Mouse (Mus musculus) limb, embryonic 14.5 days (tissue): ENCODE results near the gene Cep112. TPM values are rescaled to one million over a fixed set of nuclear protein-coding genes. Genes with fewer than 3 reads are reported as not detected.

Experiments used
- ATAC-seq: fragments of 200-750 bp; cut with Nextera tagmentation; 2 replicates; pipeline ENCODE4 v1.8.0; 2017; ENCODE audit warnings: low read depth, moderate number of reproducible peaks, moderate TSS enrichment; ENCODE audit not compliant: low FRiP score
- DNase-seq: peaks from one replicate; pipeline ENCODE4 v3.0.0-alpha.2; 2015; ENCODE audit warnings: low spot score
- H3K27ac ChIP-seq: fragments of 300-500 bp; sonication (generic); replicated peaks from 2 replicates; pipeline ENCODE4 v1.5.1; 2014; ENCODE audit warnings: low read depth, mild to moderate bottlenecking, low read length, moderate library complexity, mixed read lengths
- H3K27me3 ChIP-seq: fragments of 300-500 bp; sonication (generic); 2 replicates; pipeline ENCODE4 v1.6.1; 2014; ENCODE audit warnings: low read length, mixed read lengths; ENCODE audit not compliant: control insufficient read depth, insufficient read depth
- H3K36me3 ChIP-seq: fragments of 300-500 bp; sonication (generic); 2 replicates; pipeline ENCODE4 v1.6.1; 2014; ENCODE audit warnings: mild to moderate bottlenecking, low read length, moderate library complexity, mixed read lengths; ENCODE audit not compliant: control insufficient read depth, insufficient read depth
- H3K4me1 ChIP-seq: fragments of 300-500 bp; sonication (generic); 2 replicates; pipeline ENCODE4 v1.6.1; 2014; ENCODE audit warnings: antibody characterized with exemption, low read length, mixed read lengths; ENCODE audit not compliant: control insufficient read depth, insufficient read depth
- H3K4me2 ChIP-seq: fragments of 300-500 bp; sonication (generic); replicated peaks from 2 replicates; pipeline ENCODE4 v1.6.1; 2014; ENCODE audit warnings: low read depth, mild to moderate bottlenecking, low read length, moderate library complexity; ENCODE audit not compliant: severe bottlenecking
- H3K4me3 ChIP-seq: fragments of 300-500 bp; sonication (generic); replicated peaks from 2 replicates; pipeline ENCODE4 v1.5.1; 2014; ENCODE audit warnings: low read length
- H3K9ac ChIP-seq: fragments of 300-500 bp; sonication (generic); 2 replicates; pipeline ENCODE4 v1.6.1; 2014; ENCODE audit warnings: mild to moderate bottlenecking, low read depth, low read length, moderate library complexity; ENCODE audit not compliant: severe bottlenecking
- H3K9me3 ChIP-seq: fragments of 300-500 bp; sonication (generic); 2 replicates; pipeline ENCODE4 v1.6.1; 2016; ENCODE audit warnings: low read length; ENCODE audit not compliant: control insufficient read depth
- POLR2A ChIP-seq: fragments of 200-500 bp; IDR thresholded peaks from 2 replicates; pipeline ENCODE4 v1.8.0; 2012; ENCODE audit warnings: inconsistent platforms, mild to moderate bottlenecking, moderate library complexity, borderline replicate concordance; ENCODE audit not compliant: insufficient read depth, insufficient read length; ENCODE audit errors: extremely low read depth
- WGBS: fragments of 180-500 bp; shearing (Covaris S2); extraction: QIAGEN DNeasy Blood & Tissue Kit; methylation state at CpG from one replicate; pipeline ENCODE4 v1.1.7; 2014; 5-methylcytosine and 5-hydroxymethylcytosine counted together
- polyA plus RNA-seq, 2 experiments: library from polyadenylated mRNA; depleted of rRNA in 1 of 2; stranded (reverse) in 1 of 2; unstranded in 1 of 2; fragments of >200 nt; fragmentation: Nextera tagmentation in 1 of 2; extraction: Ambion mirVana in 1 of 2; gene quantifications; 2 replicates each; pipeline versions ENCODE4 v1.2.1 to v1.2.3; 2012 to 2014

Cep112 gene
- polyA plus RNA-seq, 2 experiments, result 9.0 to 17.3 TPM

- Histone ChIP-seq H3K9ac (no peak overlapping the region), H3K4me2 (no peak overlapping the region), H3K4me1 (no peaks in the 10 kb centered on the region; the same call in 1 of the 2 replicates), H3K9me3 (no peaks in the 10 kb centered on the region), H3K27ac (no peak overlapping the region), H3K36me3 (no peaks in the 10 kb centered on the region), H3K27me3 (no peaks in the 10 kb centered on the region), H3K4me3 (no peak overlapping the region)
- no peak for TF ChIP-seq POLR2A
- 53% methylated on average over 2 of the region's 2 CpGs for WGBS
- DNase-seq, result no peak
- ATAC-seq, result no peak
Measured at GRCm38 (mm10) chr11:108842765-108843164, 417.8 kb downstream of the Cep112 start.

DNA sequence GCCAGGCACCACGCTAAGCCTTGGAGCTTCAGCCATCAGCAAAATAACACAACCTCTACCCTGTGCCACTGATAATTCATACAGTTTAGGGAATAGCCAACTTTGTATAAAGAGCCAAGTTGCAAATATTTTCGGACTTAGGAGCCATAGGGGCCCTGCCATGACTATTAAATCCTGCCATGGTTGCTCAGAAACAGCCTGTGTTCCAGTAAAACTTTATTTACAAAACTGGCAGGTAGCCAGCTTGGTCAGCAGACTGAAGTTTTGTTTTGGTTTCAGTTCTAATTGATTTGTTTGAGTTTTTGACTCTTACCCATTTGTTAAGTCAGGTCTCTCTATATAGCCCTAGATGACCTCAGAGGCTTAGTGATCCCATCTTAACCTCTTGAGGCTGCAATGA is 421.0 kb downstream of the Cep112 start:
- no peak overlapping the region for H3K27ac ChIP-seq
- ATAC-seq (no peak), DNase-seq (no peak)
- H3K4me2 ChIP-seq, result no peak overlapping the region
- no peak overlapping the region for H3K4me3 ChIP-seq
- no peak overlapping the region for H3K9ac ChIP-seq
- WGBS, result 49% methylated on average over 2 of the region's 2 CpGs
- H3K4me1 ChIP-seq, result no peaks in the 10 kb centered on the region; the same call in 1 of the 2 replicates
- no peaks in the 10 kb centered on the region for H3K36me3 ChIP-seq
- no peak for TF ChIP-seq POLR2A
- H3K9me3 ChIP-seq, result no peaks in the 10 kb centered on the region
- no peaks in the 10 kb centered on the region for H3K27me3 ChIP-seq

GRCm38 (mm10) chr11:108846479-108846878 is 421.5 kb downstream of the Cep112 start:
- H3K4me1 ChIP-seq, result no peaks in the 10 kb centered on the region; the same call in 1 of the 2 replicates
- no peaks in the 10 kb centered on the region for H3K9me3 ChIP-seq
- no peak overlapping the region for H3K4me3 ChIP-seq
- no peak overlapping the region for H3K4me2 ChIP-seq
- DNase-seq (no peak), ATAC-seq (no peak)
- no peak overlapping the region for H3K9ac ChIP-seq
- H3K36me3 ChIP-seq, result no peaks in the 10 kb centered on the region
- WGBS, result 82% methylated on average over 3 of the region's 3 CpGs
- H3K27me3 ChIP-seq, result no peaks in the 10 kb centered on the region
- TF ChIP-seq POLR2A, result no peak
- H3K27ac ChIP-seq, result no peak overlapping the region

DNA sequence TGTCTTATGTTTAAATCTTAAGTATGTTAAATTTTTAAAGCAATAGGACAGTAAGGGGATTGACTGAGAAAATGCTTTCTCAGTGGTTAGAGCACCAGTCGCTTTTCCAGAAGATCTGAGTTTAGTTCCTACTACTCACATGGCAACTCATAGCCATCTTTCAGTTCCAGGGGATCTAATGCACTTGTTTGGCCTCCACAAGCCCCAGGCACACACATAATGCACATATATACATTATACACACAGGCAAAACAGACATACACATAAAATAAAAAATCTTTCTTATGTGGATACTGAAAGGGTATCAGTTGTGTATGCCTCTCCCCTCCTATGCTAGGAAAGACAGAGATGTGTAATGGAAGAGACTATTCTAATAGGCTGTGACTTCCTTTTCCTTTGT is 426.8 kb downstream of the Cep112 start:
- H3K9ac ChIP-seq, result no peak overlapping the region
- no peak overlapping the region for H3K4me3 ChIP-seq
- no peaks in the 10 kb centered on the region for H3K4me1 ChIP-seq
- no peak overlapping the region for H3K4me2 ChIP-seq
- H3K9me3 ChIP-seq, result no peaks in the 10 kb centered on the region
- no peaks in the 10 kb centered on the region for H3K36me3 ChIP-seq
- TF ChIP-seq POLR2A, result no peak
- DNase-seq (no peak), ATAC-seq (no peak)
- no peaks in the 10 kb centered on the region for H3K27me3 ChIP-seq
- 85% methylated on average over 1 of the region's 1 CpGs for WGBS
- H3K27ac ChIP-seq, result no peak overlapping the region

- H3K4me1 ChIP-seq, result peaks cover 7% of the 10 kb centered on the region
- TF ChIP-seq POLR2A, result no peak
- H3K27me3 ChIP-seq, result no peaks in the 10 kb centered on the region
- no peak overlapping the region for H3K9ac ChIP-seq
- H3K4me2 ChIP-seq, result no peak overlapping the region
- no peak overlapping the region for H3K4me3 ChIP-seq
- H3K27ac ChIP-seq, result no peak overlapping the region
- H3K9me3 ChIP-seq, result no peaks in the 10 kb centered on the region
- no peaks in the 10 kb centered on the region; the same call in 1 of the 2 replicates for H3K36me3 ChIP-seq
- ATAC-seq, result no peak
- 25% methylated on average over 6 of the region's 6 CpGs for WGBS
- no peak for DNase-seq
Measured at GRCm38 (mm10) chr11:108857254-108857653, 432.3 kb downstream of the Cep112 start.

- no peak overlapping the region; the same call in 1 of the 2 replicates for H3K4me2 ChIP-seq
- no peaks in the 10 kb centered on the region; the same call in 1 of the 2 replicates for H3K36me3 ChIP-seq
- TF ChIP-seq POLR2A, result no peak
- no peaks in the 10 kb centered on the region for H3K27me3 ChIP-seq
- peaks cover 7% of the 10 kb centered on the region for H3K4me1 ChIP-seq
- H3K27ac ChIP-seq, result no peak overlapping the region; the same call in 1 of the 2 replicates
- H3K4me3 ChIP-seq, result no peak overlapping the region
- WGBS, result 49% methylated on average over 7 of the region's 7 CpGs
- H3K9ac ChIP-seq, result no peak overlapping the region; the same call in 1 of the 2 replicates
- ATAC-seq (peak; percentile 69; the same call in 1 of the 2 replicates), DNase-seq (no peak)
- H3K9me3 ChIP-seq, result no peaks in the 10 kb centered on the region
Measured at GRCm38 (mm10) chr11:108857678-108858338, 432.8 kb downstream of the Cep112 start.
